Mouse (Mus musculus) CH12.LX (cell line): ENCODE measurements around the gene Mei4. TPM values are rescaled to one million over a fixed set of nuclear protein-coding genes. Genes with fewer than 3 reads are reported as not detected.
A peak's percentile ranks its signal among the peaks of the same experiment; 100 is the strongest.

Experiments
- DNase-seq: peaks from one replicate; pipeline ENCODE4 v3.0.0-alpha.2; 2013; ENCODE audit errors: extremely low read depth
- H3K27ac ChIP-seq: 2 replicates; pipeline ENCODE4 v1.5.1; 2012; ENCODE audit warnings: low read depth, mild to moderate bottlenecking, control low read depth, moderate library complexity; ENCODE audit not compliant: insufficient read depth
- H3K27me3 ChIP-seq: replicated peaks from 2 replicates; pipeline ENCODE3; 2012; ENCODE audit warnings: inconsistent platforms
- H3K36me3 ChIP-seq, 2 experiments: replicated peaks in 1 of 2; 2 replicates each; pipeline versions ENCODE3 to v1.6.1; 2012; ENCODE audit warnings: inconsistent platforms in 1 of 2, low read length in 1 of 2, mild to moderate bottlenecking in 1 of 2, mixed read lengths in 1 of 2, moderate library complexity in 1 of 2; ENCODE audit not compliant: control insufficient read depth in 1 of 2, insufficient read depth in 1 of 2
- H3K4me1 ChIP-seq, 2 experiments: 2 replicates each; pipeline ENCODE4 v1.6.1; 2012; ENCODE audit warnings: inconsistent platforms in 1 of 2, moderate library complexity in 1 of 2; ENCODE audit not compliant: insufficient read depth in 2 of 2, control insufficient read depth in 1 of 2
- H3K4me2 ChIP-seq: 2 replicates; pipeline ENCODE4 v1.6.1; 2012; ENCODE audit warnings: low read depth, mild to moderate bottlenecking, control low read depth; ENCODE audit not compliant: poor library complexity, insufficient read depth, severe bottlenecking
- H3K4me3 ChIP-seq, 3 experiments: fragments of 150-350 bp in 1 of 3; sonication (generic) in 1 of 3; replicated peaks in 1 of 3; 2 replicates each; pipeline versions ENCODE3 to v1.5.1; 2011 to 2012; ENCODE audit warnings: low read depth in 2 of 3, low read length in 2 of 3, mild to moderate bottlenecking in 2 of 3, moderate library complexity in 2 of 3, control low read depth in 1 of 3, improper control_type of control experiment in 1 of 3, inconsistent platforms in 1 of 3, mixed read lengths in 1 of 3; ENCODE audit not compliant: poor library complexity in 1 of 3
- H3K79me2 ChIP-seq: replicated peaks from 2 replicates; pipeline ENCODE4 v1.6.1; 2012; ENCODE audit warnings: mild to moderate bottlenecking, moderate library complexity; ENCODE audit not compliant: control insufficient read depth, poor library complexity, insufficient read depth, severe bottlenecking; ENCODE audit errors: extremely low read depth
- H3K9ac ChIP-seq: 2 replicates; pipeline ENCODE4 v1.6.1; 2012; ENCODE audit warnings: low read depth, mild to moderate bottlenecking, control low read depth, moderate library complexity; ENCODE audit not compliant: insufficient read depth
- H3K9me3 ChIP-seq: replicated peaks from 2 replicates; pipeline ENCODE3; 2012; ENCODE audit warnings: low read length, inconsistent platforms, mixed read lengths
- CTCF ChIP-seq, 2 experiments: IDR thresholded peaks in 1 of 2; conservative IDR thresholded peaks in 1 of 2; 2 replicates each; pipeline ENCODE4 v1.5.1; 2011 to 2012; ENCODE audit warnings: low read depth in 2 of 2, low read length in 2 of 2, improper control_type of control experiment in 1 of 2, inconsistent platforms in 1 of 2, mild to moderate bottlenecking in 1 of 2, moderate library complexity in 1 of 2
- NELFE ChIP-seq: IDR thresholded peaks from 2 replicates; pipeline ENCODE4 v1.6.1; 2011; ENCODE audit warnings: low read depth, low read length, improper control_type of control experiment
- RAD21 ChIP-seq: IDR thresholded peaks from 2 replicates; pipeline ENCODE4 v1.6.1; 2011; ENCODE audit warnings: low read depth, mild to moderate bottlenecking, low read length, improper control_type of control experiment, moderate library complexity
- SMC3 ChIP-seq: IDR thresholded peaks from 2 replicates; pipeline ENCODE4 v1.6.1; 2011; ENCODE audit warnings: low read depth, low read length, improper control_type of control experiment
- ZC3H11A ChIP-seq: IDR thresholded peaks from 2 replicates; pipeline ENCODE4 v1.6.1; 2012; ENCODE audit warnings: low read depth, mild to moderate bottlenecking, inconsistent platforms, low read length, improper control_type of control experiment
- ZNF384 ChIP-seq: IDR thresholded peaks from 2 replicates; pipeline ENCODE4 v1.6.1; 2012; ENCODE audit warnings: low read depth, low read length, improper control_type of control experiment, inconsistent platforms
- dilution Hi-C: fragments of 300-500 bp; cut with MboI; formaldehyde crosslinking; loops from 2 replicates; pipeline ENCODE4 v1.14.3; 2020; ENCODE audit warnings: low sequenced_read_pairs; ENCODE audit not compliant: extremely low pct_unique_long_range_greater_than_20kb, extremely low pct_ligation_motif_present
- in situ Hi-C: fragments of 300-500 bp; cut with MboI; formaldehyde crosslinking; loops from 3 replicates; pipeline ENCODE4 v1.14.3; 2019; ENCODE audit warnings: low sequenced_read_pairs, low pct_ligation_motif_present, low pct_unique_long_range_greater_than_20kb, mixed read lengths
- polyA plus RNA-seq: library from polyadenylated mRNA; unstranded; fragments of >175 nt; gene quantifications from 2 replicates; pipeline ENCODE4 v1.2.1, GENCODE M21; 2012; ENCODE audit warnings: low read depth; ENCODE audit not compliant: insufficient read length
- total RNA-seq, 2 experiments: library from RNA; depleted of rRNA; stranded (reverse); fragments of 300-350 nt in 1 of 2; fragments of >200 nt in 1 of 2; gene quantifications; 2 replicates each; pipeline ENCODE4 v1.2.3; 2012 to 2014

Gene Mei4
- total and polyA plus RNA-seq, 3 experiments, result not detected

DNA sequence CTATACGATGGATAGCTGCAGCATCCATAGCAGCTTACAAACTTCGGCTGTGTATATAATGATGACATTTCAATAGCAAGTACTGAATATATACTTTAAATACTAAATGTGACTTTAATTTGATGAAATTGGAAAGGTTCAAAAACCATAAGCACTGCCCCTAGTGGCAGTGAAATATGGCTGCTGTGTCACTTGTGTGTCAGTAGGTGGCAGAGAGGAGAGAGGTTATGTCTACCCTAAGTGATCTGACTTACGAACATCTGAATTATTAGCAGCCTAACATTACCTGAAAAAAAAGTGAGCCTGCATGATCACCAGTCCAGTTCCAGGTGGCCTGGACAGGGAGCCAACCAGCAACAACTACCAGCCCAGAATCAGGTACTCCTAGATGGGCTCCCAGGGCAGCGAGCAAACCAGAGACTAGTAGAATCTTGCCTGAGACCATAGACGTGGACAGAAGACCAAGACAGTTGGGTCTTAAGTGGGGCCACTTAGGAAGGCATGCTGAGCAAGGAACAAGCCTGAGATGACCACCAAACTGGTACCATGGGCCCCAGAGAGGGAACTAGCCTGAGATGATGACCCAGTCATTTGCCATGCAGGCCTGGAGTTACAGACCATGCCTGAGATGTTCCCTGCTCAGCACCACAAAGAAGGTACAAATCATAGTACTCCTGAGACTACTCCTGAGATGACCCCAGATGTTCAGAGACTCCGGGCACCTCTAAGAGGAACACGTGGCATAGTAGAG lies 384.4 kb downstream of the Mei4 start:
- H3K36me3 ChIP-seq, result no peaks in the 10 kb centered on the region

More for the DNA sequence above, 384.4 kb downstream of the Mei4 start:
- no peak overlapping the region for H3K4me2 ChIP-seq
- H3K9me3 ChIP-seq, result no peaks in the 10 kb centered on the region
- DNase-seq, result peak; percentile 44
- no peaks in the 10 kb centered on the region for H3K79me2 ChIP-seq
- H3K27ac ChIP-seq, result no peak overlapping the region
- TF ChIP-seq ZC3H11A (0 out of 2 replicates have a peak, but pooled peaks have one; percentile 31), CTCF (conservative IDR thresholded peaks at IDR 0.05 in 1 of 2, IDR thresholded peaks at IDR 0.05 in 1 of 2; ENCODE audit: low read depth in 2 of 2, low read length in 2 of 2) (peak; percentile 70 to 100), ZNF384 (no peak), RAD21 (peak; percentile 67), SMC3 (peak; percentile 91), NELFE (peak; percentile 82; the same call in 1 of the 2 replicates)
- TF ChIP-seq, all 38 proteins: peak for 5
- dilution Hi-C loops (no loop called here), in situ Hi-C loops (loop anchor here (25.0 kb wide), 1 partner anchor 589 kb away; the partner anchor contains the start of gene Irak1bp1)
- Histone ChIP-seq H3K4me1 (no peaks in the 10 kb centered on the region), H3K4me3 (no peak overlapping the region), H3K9ac (no peak overlapping the region), H3K27me3 (no peaks in the 10 kb centered on the region)

Other genes with a start within 250 kb of the Mei4 start
- not detected in 2 replicates for gene Htr1b, start 229.8 kb upstream of the Mei4 start, total RNA-seq (2012; rRNA removed)
- not detected in 2 replicates for gene Htr1b, start 229.8 kb upstream of the Mei4 start, total RNA-seq (2014; rRNA removed)
- gene Htr1b, start 229.8 kb upstream of the Mei4 start, polyA plus RNA-seq, result not detected in 2 replicates